Mouse (Mus musculus): ENCODE measurements at regions not wholly inside any gene's neighbourhood (a gene's known extent, or its start where the extent isn't known, plus 50 kb on each side); places are given as distances from the start of the nearest gene placed in this dataset.

- no peak overlapping the region for H3K27ac ChIP-seq (replicated peaks)
- no peak overlapping the region for H3K4me2 ChIP-seq (replicated peaks)
- 69% methylated on average over 6 of the region's 6 CpGs for WGBS
- no peaks in the 10 kb centered on the region for H3K9me3 ChIP-seq
- no peak overlapping the region for H3K4me3 ChIP-seq
- peaks cover 12% of the 10 kb centered on the region; the same call in 1 of the 2 replicates for H3K4me1 ChIP-seq
- no peak overlapping the region for H3K9ac ChIP-seq (replicated peaks)
- H3K27me3 ChIP-seq: no peaks in the 10 kb centered on the region
- no peaks in the 10 kb centered on the region for H3K36me3 ChIP-seq
- ATAC-seq (replicated peaks): no peak
Observed at GRCm38 (mm10) chr1:168066810-168067209, 365.3 kb downstream of the Pbx1 start.

GRCm38 (mm10) chr1:168068003-168068919 is 363.8 kb downstream of the Pbx1 start:
- 71% methylated on average over 9 of the region's 9 CpGs for WGBS
- H3K4me3 ChIP-seq: no peak overlapping the region

GRCm38 (mm10) chr1:168068920-168069590 is 363.0 kb downstream of the Pbx1 start:
- no peaks in the 10 kb centered on the region for H3K36me3 ChIP-seq
- H3K9me3 ChIP-seq: no peaks in the 10 kb centered on the region
- WGBS: 97% methylated on average over 1 of the region's 1 CpGs
- no peak overlapping the region for H3K27ac ChIP-seq (replicated peaks)
- H3K4me2 ChIP-seq (replicated peaks): no peak overlapping the region
- H3K4me3 ChIP-seq: no peak overlapping the region
- no peak for ATAC-seq (replicated peaks)
- no peak overlapping the region for H3K9ac ChIP-seq (replicated peaks)
- no peaks in the 10 kb centered on the region for H3K27me3 ChIP-seq
- peaks cover 12% of the 10 kb centered on the region; the same call in 1 of the 2 replicates for H3K4me1 ChIP-seq

More at GRCm38 (mm10) chr1:168068003-168068919, 363.8 kb downstream of the Pbx1 start:
- Histone ChIP-seq H3K27ac (replicated peaks) (no peak overlapping the region), H3K9me3 (no peaks in the 10 kb centered on the region), H3K9ac (replicated peaks) (no peak overlapping the region), H3K36me3 (no peaks in the 10 kb centered on the region), H3K4me1 (peaks cover 12% of the 10 kb centered on the region; the same call in 1 of the 2 replicates), H3K4me2 (replicated peaks) (no peak overlapping the region), H3K27me3 (no peaks in the 10 kb centered on the region)
- no peak for ATAC-seq (replicated peaks)

All from forebrain, embryonic 15.5 days (tissue).